Mouse (Mus musculus) kidney, postnatal 36 days (tissue): Measurements from ENCODE around the gene Cdc42ep4.

Experiments used
- DNase-seq, 2 experiments: peaks; one replicate each; pipeline ENCODE4 v3.0.0; 2021 to 2022; ENCODE audit warnings: mixed read lengths in 2 of 2

Cdc42ep4 gene

DNA sequence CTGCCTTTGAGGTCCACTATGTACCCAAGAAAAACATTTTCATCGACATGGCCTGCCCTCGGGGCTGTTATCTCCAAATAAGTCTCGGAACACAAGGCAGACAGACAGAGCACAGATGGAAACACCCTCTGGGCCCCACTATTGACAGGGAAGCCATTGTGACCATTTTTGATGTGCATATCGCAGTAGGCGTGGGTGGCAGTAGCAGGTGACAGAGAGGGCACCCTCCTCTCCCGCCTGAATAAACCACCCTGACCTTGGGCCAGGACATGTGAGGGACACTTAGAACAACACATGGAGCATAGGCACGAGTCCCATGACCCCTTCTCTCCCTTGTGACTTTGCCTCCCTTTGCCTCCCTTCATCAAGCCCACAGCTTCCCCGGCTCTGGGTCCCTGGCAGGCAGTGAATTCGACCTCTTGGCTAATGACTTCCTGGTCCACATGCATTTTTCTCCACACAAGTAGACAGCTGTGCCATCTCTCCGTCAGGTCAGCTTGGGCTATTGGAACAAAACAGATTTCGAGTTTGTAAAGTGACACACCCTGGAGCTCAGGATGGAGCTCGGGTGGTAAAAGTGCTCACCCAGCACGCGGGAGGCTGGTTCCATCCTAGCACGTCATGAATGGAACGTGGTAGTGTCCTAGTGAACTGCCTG lies 33.8 kb downstream of the Cdc42ep4 start:
- no peak for DNase-seq

DNA sequence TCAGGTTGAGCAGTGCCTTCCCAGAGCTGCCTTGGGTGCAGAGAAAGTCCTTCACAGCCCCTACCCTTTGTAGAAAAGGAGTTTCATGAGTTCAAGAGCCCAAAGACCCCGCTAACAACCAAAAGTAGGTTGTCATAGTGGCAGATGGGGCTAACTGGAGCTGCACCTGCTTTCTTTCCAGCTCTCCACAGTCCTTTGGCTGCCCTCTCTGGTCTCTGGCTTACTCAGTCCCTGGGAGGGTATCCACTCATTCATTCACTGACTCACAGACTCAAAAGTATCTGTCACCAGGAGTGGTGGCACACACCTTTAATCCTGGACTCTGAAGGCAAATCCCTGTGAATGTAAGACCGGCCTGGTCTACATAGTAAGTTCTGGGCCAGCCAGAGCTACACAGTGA lies 35.5 kb downstream of the Cdc42ep4 start:
- no peak for DNase-seq

DNA sequence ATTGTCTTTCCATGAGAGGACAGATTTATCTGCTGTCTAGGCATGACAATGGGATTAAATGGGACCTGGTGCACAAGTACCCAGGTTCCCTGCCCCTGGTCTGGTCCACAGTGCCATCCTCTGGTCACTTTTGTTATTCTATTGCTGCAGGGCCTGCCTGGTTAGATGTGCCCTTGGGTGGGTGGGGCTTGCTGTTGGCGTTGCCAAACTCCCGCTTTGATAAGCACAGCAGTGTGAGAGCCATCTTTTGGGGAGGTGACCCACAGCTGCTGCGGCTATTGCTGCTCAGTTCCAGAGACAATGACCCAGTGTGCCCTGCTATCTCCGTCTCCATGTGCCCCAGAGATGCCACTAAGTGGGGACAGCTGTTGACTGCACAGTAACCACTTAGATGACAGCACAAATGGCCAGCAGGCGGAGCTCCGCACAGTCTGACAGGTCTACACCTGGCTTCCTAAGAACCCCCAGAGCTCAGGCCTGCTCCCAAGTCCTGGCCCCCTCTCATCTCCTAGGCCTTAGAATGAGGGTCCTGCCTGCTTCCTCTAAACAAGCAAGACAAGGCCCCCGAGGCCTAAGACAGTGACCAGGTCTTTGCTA lies 36.5 kb downstream of the Cdc42ep4 start:
- DNase-seq, result no peak

DNA sequence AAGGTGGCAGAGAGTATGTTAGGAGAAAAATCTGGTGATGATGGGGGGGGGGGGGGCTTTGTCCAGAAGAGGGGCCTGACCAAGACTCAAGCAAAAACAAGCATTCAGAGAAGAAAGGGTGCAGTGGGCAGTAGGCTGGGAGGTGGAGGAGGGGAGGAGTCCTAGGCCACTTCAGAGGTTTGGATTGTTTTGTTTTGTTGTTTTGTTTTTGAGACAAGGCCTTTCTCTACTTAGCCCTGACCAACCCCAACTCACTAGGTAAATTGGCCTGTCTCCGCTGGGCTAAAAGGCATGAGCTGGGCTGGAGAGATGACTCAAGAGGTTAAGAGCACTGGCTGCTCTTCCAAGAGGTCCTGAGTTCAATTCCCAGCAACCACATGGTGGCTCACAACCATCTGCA lies 40.6 kb downstream of the Cdc42ep4 start:
- DNase-seq, result no peak

DNA sequence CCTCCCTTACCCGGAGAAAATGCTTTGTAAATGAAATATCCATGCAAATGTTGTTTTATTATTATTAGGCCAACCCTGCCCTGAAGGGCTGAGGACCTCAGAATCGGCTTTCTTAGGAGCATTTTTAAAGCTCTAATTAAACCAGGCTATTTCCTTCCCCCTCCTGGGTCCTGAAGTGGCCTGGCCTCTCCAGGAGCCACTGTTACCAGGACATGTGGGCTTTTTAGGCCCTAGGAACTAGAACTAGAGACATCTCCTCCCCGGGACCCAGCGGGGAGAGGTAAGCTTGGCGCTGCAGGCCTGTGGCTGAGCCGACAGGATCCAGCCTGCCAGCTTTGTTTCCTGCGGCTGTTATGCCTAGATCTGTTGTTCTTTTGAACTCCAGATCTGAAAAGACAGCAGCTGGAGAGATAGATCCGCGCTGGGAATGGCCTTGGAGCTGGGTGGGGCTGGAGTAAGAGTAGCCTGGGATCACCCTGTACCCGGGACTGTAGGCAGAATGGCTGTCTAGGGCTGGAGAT lies 41.4 kb downstream of the Cdc42ep4 start:
- DNase-seq, result peak in 1 of 2 experiments; percentile 34

DNA sequence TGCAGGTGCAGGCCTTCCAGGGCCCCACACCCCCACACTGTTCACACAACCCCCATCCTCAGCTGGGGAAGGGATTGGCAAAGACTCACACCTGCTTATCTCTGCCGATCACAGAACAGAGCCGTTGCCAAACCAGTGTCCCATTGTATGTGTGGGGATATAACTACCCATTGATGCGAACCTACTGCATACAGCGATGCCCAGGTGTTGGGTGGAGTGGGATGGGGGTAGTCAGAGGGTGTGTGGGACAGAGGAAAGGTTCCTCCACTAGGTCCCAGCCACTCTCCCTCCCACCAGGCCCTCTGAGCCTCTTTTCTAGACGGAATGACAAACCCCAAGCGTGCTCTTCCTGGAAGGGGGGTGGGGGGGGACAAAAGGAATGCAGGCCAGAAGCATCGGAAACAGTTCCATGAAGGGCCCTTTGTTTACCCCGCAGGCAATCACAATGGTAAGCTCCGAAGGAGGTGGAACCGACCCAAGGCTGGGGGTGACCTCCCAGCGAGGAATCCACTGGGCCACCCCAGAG lies 41.9 kb downstream of the Cdc42ep4 start, which contains the start of gene Cpsf4l:
Cpsf4l (minus strand) TSS at position 287 of the 526 bp plus-strand sequence.
- peak in 1 of 2 experiments; percentile 33 for DNase-seq

DNA sequence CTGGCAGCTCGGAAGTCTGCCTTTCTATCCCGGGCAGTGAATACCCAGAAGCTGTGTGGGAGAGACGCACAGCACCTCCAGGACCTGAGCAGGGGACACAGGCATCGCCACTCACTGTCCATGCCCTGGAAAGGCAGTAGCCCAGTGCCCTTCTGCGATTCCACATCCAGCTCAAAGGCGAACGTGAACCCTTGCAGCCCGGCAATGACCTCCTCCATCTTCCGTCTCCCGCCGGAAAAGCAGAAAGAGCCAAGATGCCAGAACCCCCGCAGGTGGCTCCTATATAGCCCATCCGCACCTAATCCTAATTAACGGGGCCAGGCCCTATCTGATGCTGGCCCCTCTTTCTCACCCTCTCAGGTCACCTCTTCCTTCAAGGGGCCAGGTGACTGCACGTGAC lies 42.4 kb downstream of the Cdc42ep4 start:
- DNase-seq, result no peak

DNA sequence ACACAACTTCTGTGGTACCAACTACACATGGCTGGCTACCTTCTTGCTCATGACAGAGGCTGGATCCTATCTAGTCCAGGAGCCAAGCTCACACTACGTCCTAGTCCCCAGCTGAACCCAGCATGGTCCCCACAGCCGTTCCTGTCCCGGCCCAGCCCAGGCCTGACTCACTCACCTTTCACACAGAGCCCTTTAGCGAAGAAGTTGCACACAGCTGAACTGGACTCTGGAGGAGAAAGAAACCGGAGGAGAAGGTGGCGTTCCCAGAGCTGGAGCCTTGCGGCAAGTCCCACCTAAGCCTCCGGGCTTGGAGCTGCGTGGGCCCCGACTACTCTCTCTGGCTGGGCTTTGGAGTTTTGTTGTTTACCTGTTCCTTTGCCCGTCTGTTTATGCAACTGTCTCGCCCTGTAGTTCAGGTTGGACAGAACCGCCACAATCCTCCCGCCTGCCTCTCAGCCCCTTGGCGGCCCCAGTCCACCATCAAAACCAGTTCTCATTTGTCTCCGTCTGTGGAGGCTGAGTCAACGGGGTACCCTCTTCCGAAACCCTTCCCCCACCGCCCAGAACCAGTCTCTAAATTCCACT lies 43.0 kb downstream of the Cdc42ep4 start:
- DNase-seq, result no peak

DNA sequence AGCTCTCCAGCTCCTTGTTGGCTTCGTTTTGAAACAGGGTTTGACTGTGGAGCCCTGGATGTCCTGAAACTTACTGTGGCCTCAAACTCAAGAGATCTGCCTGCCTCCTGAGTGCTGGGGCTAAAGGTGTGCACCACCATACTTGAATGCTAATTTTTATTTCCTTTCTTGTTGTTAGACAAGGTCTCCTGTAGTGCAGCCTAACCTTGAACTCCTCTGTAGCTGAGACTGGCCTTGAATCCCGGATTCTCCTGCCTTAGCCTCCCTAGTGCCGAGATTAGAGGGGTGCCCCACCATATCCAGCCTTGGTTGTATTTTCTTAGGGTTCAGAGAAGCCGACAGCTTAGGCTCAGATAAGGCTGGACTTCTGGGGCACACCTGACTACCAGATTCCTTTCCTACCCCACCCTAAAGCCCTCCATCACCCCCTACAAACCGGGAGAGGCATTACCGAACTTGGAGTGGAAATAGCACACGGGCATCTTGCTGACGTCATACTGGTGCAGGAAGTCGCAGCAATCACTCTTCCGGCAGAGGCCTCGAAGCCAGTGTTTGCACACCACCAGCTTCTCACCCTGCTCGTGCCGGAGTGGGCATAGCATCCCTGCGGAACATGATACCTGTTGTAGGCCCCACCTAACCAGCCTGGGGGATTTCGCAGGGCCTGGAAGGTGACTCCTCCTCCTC lies 45.6 kb downstream of the Cdc42ep4 start:
- no peak for DNase-seq

DNA sequence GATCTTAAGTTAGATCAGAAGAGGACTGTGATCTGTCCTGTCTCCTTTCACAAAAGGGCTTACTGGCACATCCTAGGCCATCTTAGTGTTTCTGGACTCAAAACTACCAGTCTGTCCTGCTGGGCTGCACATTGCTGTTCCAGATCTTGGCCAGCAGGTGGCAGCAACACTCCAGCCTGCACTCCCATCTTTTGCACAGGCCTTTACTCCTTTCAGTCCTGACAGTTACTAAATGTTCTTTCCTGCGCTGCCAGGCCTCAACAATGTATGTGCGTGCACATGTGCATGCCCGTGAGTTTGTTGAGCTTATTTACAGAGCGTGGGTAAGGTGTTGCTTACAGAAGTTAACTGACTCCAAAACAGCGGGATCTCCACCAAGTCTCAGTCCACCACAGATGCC lies 47.9 kb downstream of the Cdc42ep4 start:
- DNase-seq, result peak; percentile 67 to 80

DNA sequence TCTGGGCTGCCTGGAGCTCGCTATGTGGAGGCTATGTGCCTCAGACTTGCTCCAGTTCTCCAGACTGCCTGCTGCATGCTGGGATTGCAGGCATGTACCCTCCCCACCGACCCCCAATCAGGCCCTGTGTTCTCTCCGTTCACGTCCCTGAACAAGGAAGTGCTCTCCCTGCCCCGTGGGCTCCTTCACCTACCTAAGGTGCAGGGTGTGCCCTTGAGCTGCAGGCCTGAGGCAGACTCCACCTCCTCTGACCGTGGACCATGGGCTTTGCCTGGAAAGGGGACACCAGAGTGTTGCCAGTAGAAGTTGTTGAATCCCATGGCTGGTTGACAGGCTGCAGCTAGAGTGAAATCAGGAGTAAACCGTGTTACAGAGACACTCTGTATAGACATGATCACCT lies 52.0 kb downstream of the Cdc42ep4 start:
- no peak for DNase-seq

DNA sequence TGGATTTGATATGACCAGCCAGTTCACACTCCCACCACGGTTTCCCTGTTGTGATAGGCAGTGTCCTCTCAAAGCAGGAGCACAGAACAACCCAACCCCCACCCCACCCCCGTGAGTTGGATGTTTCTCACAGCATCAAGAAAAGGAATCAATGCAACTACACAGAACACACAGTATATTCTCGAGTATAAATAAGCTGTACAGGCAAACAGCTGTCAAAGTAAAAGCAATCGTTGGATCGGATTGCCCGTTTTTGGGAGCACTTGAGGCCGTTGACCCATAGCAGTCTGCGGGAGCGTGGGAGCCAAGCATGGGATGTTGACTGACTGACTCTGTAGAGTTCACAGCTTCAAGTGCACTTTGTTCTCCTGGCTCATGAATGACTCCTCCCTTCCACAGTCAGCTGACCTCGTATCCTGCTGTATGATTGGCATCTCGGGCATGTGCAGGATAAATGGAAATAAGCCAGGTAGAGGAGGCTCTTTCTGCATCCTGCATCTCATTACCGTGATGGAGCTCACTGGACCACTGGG lies 53.6 kb downstream of the Cdc42ep4 start:
- peak; percentile 81 to 89 for DNase-seq

DNA sequence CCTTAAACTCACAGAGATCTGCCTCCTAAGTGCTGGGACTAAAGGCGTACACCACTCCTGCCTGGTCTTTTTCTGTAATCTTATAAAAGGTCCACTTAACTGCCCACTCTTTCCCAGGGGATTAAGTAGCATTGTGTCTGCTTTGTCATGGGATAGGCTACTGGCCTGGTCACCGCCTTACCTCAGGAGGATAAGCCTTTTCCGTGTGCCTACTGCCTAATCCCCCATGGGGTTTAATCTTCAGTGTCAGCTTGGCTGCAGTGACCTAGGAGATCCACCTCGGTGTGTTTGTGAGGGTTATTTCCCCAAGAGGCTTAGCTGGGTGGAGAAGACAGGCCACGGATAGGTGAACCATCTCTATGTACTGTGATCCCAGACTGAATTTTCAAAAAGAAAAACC lies 54.1 kb downstream of the Cdc42ep4 start:
- no peak for DNase-seq

DNA sequence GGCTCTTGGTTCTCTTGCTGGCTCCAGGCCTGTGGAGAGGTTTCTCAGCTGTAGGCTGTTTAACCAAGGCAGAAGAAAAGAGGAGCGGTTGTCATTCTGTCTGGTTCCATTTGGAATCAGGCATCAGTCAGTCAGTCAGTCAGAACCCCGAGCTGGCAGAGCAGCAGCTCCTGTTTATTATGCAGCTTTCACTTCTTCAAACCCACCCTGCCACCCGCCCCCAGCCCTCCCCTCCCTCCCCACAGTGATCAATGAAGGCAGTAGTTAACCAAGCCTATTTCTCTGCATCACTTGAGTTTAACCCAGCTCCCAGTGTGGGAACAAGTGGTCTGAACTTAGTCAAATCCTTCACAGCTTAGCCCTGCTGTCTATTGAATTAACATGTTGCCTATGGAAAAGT lies 59.8 kb downstream of the Cdc42ep4 start:
- no peak for DNase-seq

DNA sequence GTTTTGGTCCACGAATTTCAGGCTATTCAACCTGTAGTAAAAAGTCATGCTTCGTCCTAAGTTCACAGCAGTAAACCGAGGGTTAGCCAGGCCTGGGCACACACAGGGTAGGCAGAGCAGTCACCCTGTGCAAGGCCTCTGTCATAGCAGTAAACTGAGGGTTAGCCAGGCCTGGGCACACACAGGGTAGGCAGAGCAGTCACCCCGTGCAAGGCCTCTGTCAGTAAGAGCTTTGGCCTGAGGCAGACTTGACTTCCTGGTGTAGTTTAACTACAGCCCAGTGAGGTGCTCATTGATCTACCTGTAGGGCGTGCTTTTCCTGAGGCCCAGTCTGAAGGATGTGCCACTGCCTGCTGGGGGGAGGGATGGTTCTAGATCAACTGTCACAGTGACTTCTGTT lies 60.4 kb downstream of the Cdc42ep4 start:
- peak; percentile 49 to 56 for DNase-seq

DNA sequence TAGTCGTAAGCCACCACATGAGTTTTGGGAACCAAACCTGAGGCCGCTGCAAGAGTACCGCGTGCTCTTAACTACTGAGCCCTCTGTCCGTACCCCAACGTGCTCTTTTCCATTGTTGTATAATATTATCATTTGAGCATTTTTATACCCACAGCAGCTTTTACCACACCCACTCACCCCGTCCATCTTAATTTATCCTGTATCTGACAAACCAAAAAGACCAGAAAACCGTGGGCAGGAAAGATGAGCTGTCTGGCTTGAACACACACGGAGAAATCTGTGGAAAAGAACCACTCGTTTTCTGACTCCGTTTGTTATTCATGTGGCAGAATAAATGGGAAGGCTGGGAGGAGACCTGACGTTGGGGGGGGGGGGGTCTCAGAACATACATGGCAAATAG lies 61.2 kb downstream of the Cdc42ep4 start:
- no peak for DNase-seq

DNA sequence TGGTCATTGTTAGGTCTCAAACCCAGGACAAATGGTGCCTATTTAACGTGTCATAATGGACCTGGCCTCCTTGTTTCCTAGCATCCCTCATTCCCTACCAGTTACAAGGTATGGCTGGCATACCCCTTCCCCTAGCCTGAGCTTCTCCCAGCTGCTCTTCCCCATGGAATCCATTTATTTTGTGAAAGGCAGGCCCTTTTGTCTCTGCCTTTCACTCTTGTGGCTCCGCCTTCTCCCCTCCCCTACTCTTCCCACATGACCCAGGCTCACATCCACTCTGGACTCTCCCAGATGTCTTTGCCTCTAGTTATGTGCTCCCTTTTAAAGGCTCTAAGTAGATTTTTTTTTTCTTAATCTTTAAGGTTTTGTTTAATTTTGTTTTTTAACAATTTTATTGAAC lies 64.7 kb downstream of the Cdc42ep4 start:
- DNase-seq, result peak; percentile 38 to 59

DNA sequence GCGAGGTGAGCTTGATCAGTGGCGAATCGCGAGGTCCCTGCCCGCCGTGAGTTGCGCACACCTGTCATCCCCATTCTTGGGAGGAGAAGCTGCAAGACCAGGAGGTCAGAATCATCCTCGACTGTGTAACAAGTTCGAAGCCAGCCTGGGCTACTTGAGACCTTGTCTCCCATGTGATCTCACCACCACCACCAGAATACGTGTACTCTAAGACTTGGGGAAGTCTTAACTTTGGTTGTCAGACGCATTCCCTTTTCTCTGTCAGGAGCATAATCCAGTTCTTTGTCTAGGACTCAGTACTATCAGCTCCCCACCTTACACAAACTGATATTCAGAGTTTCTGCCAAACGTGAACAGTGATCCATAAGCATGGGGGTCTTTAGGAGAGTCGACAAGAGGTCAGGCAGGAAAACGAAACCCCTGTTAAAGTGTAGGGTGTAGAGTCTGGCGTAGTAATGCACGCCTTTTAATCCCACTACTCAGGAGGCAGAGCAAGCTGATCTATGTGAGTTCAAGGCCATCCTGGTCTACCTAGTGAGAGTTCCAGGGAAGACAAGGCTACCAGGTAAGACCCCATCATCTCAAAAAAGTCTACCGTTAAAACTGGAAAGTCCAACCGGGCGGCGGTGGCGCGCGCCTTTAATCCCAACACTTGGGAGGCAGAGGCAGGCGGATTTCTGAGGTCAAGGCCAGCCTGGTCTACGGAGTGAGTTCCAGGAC lies 66.8 kb downstream of the Cdc42ep4 start:
- DNase-seq, result no peak

DNA sequence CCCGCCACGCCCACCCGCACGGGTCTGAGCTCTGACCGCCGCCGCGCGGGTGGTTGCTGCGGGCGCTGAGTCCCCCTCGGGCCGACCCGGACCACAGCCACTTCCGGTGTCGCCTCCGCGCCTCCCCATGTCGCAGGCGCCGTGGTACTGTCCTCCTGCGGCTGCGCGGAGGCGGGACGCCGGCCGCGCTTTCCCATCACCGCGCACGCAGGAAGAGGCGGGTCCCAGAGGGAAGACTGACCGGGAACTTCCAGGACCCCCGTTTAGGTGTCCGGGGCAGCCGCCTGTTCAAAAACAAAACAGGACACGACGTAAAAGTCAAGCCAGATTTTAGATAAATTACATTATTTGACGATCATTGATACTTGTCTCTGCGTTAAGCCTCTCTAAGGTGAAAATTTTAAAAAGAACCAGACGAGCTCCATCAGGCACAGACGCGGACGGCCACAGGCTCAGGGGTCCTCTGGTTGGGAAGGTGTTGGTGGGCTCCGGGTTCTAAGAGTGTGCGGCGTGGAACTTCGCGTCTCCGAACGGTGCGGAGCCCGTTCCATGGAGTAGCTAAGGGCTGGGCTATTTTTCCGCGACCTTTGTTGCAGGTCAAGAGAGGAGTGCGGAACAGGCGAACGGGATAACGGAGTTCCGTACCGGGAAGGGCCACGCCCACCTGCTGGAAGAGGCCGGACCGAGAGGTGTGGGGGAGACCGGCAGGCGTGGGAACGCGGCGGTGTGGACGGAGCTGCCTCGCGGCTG lies 67.5 kb downstream of the Cdc42ep4 start, which contains the start of the genes Fam104a and D11Wsu47e:
Fam104a (minus strand) TSS at position 199 of the 750 bp plus-strand sequence.
D11Wsu47e (plus strand) TSS at position 456 of the 750 bp plus-strand sequence.
- peak; percentile 96 to 97 for DNase-seq

DNA sequence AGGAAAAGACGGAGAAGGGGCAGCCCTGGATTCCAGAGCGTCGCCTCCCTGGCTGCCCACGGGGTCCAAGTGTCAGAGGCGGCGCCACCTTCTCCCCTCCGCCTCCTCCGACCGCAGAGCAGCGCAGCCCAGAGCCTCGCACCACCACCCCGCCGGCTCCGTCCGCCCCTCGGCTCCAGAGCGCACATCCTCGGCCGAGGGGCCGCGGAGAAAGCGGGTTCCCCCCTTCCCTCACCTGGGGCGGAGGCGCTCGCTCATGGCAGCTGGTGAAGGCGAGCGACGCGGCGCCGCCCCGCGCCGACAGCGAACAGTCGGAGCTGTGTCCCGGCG lies 68.1 kb downstream of the Cdc42ep4 start:
- no peak for DNase-seq

DNA sequence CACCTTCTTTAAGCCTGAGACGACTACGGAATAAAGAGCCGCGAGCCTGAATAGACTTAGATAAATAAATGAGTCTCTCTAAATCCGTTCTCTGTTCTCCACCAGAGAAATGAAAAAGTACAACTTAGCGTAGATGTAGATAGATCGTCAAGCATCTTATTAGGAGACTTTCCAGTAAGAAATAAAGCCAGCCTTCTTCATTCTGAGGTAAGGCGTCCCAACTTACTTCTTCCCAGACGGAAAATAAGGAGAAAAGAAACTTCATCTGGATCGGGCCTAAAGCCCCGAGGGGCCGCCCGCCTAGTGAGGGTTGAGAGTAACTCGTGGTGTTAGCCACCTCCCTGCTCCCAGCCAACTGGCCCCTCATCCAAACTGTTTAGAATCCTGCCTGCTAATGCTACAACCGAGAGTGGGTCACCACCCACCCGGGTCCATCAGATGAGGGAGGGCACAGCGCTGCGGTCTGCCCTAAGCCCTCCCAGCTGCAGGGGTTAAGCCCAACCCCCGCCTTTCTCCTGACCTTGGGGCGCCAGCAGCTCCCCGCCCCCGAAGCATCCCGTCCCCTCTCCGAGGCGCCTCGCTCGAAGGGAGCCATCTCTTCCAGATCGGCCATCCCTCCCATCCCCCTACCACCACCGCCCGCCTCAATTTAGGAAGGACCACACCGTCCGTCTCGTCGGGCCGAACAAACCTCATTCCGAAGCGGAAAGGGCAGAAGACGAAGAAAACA lies 68.6 kb downstream of the Cdc42ep4 start:
- peak; percentile 58 to 67 for DNase-seq
